Mouse (Mus musculus): ENCODE measurements around the gene Eif4h.
A peak's percentile ranks its signal among the peaks of the same experiment; 100 is the strongest.

The Eif4h gene

DNA sequence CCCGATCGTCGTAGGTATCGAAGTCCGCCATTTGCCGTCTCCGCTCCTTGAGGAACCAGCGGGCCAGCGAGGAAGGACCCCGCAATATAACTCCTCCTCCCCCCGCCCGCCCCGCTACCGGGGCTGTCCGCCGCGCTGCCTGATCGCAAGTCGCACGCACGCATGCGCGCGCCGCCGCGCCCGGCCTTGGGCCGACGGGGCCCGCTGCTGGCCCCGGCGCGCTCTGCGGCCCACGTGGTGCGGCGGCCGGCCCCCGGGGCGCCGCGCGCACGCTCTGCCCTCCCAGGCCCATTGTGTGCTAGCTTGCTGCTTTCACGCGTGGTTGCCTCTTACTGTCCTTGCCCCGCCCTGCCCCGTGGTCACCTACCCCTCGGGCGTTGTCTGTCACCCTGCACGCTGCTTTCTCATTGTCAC is at the start of gene Eif4h:
Eif4h (minus strand) TSS at position 222 of the 414 bp plus-strand sequence.
- peak; percentile 95 for DNase-seq (ENCODE audit: low read depth, low spot score)

GRCm38 (mm10) chr5:134688718-134689284 is 49.5 kb upstream of the Eif4h start:
- peak; percentile 99 for DNase-seq (ENCODE audit: low read depth, low spot score)

GRCm38 (mm10) chr5:134688086-134688717 is 48.9 kb upstream of the Eif4h start, which contains the start of gene Limk1:
Gene Limk1 (minus strand): TSS chr5:134688598.
- peak; percentile 16 for DNase-seq (ENCODE audit: low read depth, low spot score)

GRCm38 (mm10) chr5:134687187-134687586 is 47.9 kb upstream of the Eif4h start:
- DNase-seq (ENCODE audit: low read depth, low spot score): no peak

GRCm38 (mm10) chr5:134686541-134686940 is 47.3 kb upstream of the Eif4h start:
- DNase-seq (ENCODE audit: low read depth, low spot score): no peak

DNA sequence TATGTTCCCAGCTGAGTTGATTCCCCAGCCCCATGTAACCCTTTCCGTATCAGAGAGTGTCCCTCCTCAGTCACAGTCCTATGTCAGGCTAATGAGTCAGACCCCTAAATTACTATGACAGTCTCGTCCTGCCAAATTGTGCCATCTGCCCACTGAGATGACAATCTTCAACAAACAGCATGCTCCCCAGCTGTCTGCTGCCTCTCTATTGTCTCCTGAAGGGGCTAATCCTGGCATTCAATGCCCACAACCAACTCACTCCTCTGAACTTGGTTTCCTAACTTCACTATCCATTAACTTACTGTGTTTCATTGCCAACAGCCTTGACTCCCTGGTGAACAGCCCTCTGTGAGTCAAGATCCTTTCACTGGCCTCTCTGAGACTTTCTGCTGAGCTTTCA is 45.1 kb upstream of the Eif4h start:
- no peak for DNase-seq (ENCODE audit: low read depth, low spot score)

- DNase-seq (ENCODE audit: low read depth, low spot score): no peak
These were observed 44.5 kb upstream of the Eif4h start for GRCm38 (mm10) chr5:134683813-134684212.

- no peak for DNase-seq (ENCODE audit: low read depth, low spot score)
These were observed 40.9 kb upstream of the Eif4h start for GRCm38 (mm10) chr5:134680238-134680637.

DNA sequence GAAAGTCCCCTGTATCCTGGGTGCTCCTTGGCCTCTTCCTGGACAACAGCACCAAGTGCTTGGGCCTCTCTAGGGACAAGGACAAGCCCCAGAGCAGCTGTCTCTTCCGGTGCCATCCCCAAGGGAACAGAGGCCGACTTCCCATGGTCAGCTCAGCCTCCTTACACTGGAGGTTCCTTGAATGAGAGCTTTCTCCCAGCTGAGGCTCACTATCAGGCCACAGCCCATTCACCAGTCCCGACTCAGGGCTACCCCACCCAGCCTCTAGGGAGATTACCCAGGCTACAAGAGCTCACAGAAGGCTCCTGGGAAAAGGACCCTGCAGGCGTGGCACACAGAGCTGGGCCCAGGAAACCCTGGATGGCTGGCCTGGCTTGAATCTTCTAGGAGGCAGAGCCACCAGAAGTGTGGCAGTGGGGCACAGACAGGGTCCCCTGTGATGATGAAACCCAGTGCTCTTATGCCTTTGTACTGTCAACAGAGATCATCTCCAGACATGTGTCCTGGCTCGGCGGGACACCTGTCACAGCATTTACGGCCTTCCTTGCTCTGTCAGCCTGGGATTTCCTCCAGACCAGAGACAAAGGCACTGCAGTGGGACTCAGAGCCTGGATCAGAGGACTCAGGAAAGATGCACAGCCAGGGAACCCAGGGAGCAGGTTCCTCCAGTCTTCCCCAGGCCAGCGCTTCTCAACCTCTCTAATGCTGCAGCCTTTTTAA is 39.7 kb upstream of the Eif4h start:
- DNase-seq (ENCODE audit: low read depth, low spot score): no peak

GRCm38 (mm10) chr5:134678031-134678430 is 38.7 kb upstream of the Eif4h start:
- no peak for DNase-seq (ENCODE audit: low read depth, low spot score)

- no peak for DNase-seq (ENCODE audit: low read depth, low spot score)
These were observed 38.2 kb upstream of the Eif4h start for GRCm38 (mm10) chr5:134677491-134677890.

DNA sequence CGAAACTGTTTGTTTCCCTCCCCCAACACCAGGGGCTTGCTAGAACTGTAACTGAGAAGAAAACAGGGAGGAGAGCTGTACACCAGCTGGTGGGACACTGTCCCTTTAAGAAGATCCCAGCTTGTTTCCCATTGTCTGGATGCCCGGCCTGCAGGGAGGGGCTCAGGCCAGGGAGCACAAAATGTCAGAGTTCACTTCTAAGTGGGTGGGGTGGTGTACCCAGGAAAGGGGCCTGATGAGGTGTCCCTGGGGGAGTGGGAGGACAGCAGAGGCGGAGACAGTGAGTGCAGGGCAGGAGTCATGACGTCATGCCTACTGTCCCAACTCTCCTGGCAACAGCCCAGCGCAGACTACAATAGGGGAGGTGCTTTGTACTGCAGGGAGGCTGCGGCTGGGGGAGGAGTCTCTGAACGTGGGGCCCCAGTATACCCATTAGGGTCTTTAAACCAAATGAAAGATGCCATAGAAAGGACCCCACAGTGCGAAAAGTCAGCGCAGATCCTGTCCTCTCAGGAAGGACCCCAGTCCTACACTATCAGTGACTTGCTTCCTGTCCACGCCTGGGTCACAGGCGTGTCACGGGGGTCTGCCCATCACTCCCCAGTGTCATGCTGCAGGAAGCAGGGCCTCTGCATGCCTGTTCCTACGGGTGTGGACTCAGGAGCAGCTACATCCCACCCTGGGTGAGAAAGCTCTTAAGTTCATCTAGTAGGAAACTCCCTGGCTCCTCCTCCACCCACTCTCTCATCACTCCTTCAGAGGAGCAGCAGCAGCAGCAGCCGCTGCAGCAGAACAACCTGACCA is 36.9 kb upstream of the Eif4h start:
- peak; percentile 79 for DNase-seq (ENCODE audit: low read depth, low spot score)

GRCm38 (mm10) chr5:134674977-134675376 is 35.7 kb upstream of the Eif4h start:
- DNase-seq (ENCODE audit: low read depth, low spot score): no peak

DNA sequence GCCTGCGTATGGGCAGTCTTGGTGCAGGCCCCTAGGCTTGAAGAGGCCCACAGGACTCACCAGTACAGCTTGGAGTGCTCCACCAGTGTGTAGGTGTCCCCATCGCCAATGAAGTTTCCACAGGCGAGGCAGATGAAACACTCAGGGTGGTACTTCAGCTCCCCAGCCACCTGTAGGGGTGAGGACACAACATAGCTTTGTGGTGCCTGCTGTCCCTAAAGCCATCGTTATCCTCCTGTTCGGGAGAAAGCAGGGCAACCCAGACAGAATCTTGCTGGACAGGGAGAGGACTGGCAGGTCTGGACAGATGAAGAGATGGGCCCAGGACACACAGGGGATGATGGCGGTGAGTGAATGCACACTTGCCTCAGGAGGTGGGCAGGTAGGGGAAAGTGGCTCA is 33.3 kb upstream of the Eif4h start:
- DNase-seq (ENCODE audit: low read depth, low spot score): no peak

GRCm38 (mm10) chr5:134672198-134672516 is 32.9 kb upstream of the Eif4h start:
- DNase-seq (ENCODE audit: low read depth, low spot score): no peak

DNA sequence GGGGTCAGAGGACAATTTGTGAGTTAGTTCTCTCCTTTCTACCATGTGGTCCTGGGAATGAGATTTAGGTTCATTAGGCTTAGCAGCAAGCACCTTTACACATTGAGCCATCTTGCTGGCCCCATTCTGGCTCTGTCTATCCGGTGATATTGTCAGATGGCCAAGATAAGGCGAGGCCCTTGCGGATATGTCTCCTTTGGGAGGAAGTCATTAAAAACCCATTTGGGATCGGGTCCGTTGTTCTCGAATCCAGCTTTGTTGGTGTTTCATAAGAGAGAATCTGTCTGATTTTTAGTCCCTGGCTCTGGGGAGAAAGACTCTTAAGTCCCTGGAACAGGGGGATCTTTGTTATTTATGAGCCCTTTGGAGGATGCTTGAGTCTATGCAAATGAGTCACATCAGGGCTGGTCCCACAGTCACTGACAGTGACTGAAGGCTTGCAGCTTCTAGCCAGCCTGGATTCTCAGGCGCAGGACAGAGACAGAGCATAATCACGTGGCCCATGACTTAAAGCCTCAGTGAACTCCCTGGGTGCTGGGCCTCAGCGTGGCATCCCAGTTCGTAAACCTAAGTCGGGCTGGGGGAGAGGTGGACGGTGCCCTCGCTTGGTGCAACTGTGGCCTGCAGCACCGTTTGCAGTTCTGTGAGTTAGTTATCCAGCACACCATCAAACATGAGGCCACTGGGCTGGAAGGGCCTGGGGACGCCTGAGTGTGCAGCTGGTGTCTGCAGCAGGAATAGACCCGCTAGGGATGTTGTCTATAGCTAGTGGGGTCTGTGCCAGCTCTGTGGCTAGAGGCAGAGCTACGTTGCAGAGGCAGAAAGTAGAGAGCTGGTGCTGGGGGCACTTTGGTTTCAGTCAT is 32.3 kb upstream of the Eif4h start:
- no peak for DNase-seq (ENCODE audit: low read depth, low spot score)

DNA sequence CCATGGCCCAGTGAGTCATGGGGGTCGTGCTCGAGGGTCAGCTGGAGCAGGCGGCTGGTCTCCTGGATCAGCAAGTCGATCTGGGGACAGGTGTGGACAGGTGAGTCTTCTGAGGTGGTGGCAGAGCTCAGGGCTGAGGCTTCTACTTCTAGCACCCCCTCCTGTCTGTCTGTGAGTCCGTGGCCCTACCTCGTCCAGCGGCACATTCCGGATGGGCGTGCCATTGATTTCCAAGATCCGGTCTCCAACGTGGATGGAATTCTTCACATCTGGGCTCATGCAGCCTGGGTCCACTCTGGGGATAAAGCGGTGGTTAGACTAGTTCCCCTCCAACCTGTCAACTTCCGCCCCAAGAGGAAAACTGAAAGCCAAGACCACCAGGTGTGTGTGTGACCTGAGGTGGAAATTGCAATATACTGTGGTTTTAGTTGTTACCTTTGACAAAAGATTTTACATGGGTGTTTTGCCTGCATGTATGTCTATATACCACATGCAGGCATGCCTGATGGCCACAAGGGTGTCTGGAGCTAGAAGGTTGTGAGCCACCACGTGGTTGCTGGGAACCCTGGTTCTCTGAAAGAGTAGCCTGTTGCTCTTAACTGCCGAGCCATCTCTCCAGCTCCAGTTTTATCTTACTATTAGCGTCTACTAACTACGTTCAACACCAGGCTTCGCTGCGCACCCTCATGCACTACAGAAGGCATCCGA is 29.9 kb upstream of the Eif4h start:
- peak; percentile 75 for DNase-seq (ENCODE audit: low read depth, low spot score)

GRCm38 (mm10) chr5:134668495-134668894 is 29.2 kb upstream of the Eif4h start:
- DNase-seq (ENCODE audit: low read depth, low spot score): peak; percentile 92

- no peak for DNase-seq (ENCODE audit: low read depth, low spot score)
These were observed 17.4 kb upstream of the Eif4h start for GRCm38 (mm10) chr5:134656708-134657107.

- no peak for DNase-seq (ENCODE audit: low read depth, low spot score)
These were observed 12.7 kb upstream of the Eif4h start for GRCm38 (mm10) chr5:134652015-134652414.

GRCm38 (mm10) chr5:134650926-134651325 is 11.6 kb upstream of the Eif4h start:
- peak; percentile 75 for DNase-seq (ENCODE audit: low read depth, low spot score)

Measured in ES-CJ7 (cell line).